Mouse (Mus musculus) cerebral cortex, adult 2 months (tissue): ENCODE data around the gene Anapc7.

Experiments used
- WGBS: fragments of 180-500 bp; shearing (Covaris S2); methylation state at CpG from one replicate; pipeline ENCODE4 v1.1.7; 2018; 5-methylcytosine and 5-hydroxymethylcytosine counted together

Anapc7 gene

DNA sequence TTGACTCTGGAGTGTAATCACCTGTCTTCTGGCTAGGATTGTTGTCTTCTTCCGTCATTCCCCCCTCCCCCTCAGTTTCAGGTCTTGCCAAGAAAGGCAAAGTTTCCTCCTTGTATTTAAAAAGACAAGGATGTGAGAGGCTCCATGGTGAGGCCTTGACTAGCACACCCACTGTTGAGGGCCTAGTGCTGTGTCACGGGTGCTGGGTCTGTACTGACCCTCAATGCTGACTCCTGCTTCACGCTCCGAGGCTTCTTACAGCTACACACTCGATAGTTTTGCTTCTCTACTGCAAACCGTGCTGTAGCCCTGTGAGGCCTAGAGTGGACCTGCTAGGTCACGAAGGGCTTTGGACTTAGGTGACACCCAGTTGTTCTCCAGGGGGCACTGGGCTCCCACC lies 30.7 kb downstream of the Anapc7 start:
- 66% methylated on average over 7 of the region's 7 CpGs for WGBS

DNA sequence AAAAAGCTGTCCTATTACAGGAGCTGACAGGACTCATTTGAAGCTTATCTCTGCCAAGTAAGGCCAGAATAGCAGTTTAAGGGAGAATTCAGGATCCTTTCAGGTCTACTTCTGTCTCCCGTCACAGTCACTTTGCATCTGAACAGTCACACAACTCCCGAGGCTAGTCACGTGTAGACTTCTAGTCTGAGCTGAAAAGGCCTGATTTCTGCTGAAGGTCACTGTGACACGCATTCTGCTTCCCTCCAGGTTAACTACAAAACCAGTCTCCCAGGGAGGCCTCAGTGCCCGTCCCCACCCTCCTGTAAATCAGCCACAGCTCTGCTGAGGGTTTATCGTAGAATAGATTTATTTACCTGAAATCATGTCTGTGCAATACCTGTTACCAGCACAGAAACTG lies 31.7 kb downstream of the Anapc7 start:
- WGBS, result 69% methylated on average over 6 of the region's 6 CpGs

DNA sequence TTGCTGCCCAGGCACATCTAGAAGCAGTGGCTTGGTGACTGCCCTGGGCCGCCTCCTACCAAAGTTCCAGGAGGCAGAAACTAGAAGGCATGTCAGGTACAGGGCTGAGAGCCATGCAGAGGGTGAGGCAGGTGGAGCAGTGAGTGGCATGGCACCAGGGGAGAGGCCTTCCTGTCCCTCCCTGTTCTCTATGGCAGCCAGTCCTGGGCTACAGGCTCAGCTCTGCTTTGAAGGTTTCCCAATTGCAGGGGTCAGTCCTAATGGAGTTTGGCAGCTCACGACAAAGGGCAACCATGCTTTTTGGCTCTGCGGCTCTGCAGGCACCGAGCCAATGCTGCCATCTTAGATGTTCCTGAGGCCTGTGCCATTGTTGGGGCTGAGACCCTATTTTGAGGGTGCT lies 32.9 kb downstream of the Anapc7 start:
- 61% methylated on average over 4 of the region's 4 CpGs for WGBS

DNA sequence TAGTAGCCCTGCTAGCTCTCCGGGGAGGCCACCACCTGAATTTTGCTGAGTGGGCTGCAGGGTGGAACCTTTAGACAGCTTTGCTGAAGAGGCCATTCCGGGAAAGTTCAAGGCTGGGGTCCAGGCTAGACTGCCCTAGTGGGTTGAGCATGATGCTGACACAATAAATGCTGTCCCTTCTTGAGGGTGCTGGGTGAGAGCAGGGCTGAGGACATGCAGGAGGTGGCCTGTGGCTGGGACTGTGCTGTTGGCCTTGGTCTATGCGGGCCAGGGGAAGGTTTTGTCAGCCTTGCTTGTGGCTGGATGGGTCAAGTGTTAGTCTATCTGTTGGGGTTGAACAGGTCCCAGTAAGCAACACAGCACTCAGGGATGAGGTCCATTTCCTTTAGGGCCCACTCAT lies 33.4 kb downstream of the Anapc7 start:
- 78% methylated on average over 3 of the region's 3 CpGs for WGBS

DNA sequence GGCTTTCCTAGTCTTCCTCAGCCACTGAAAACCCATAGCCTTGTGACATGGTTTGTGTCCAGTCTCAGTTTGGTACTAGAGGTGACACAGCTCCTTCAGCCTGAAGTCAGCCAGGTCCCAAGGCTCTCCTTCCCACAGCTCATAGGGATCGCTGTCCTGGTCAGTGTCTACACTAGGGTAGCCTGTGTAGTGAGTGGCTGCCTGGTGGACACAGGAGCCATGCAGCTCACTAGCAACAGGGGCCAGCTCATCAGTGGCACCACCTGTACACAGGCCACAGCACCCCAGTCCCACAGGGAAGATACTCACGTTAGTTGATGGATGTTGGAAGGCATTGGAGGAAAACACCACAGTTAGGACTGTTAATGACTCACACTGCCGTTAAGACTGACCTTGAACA lies 34.1 kb downstream of the Anapc7 start:
- WGBS, result 67% methylated on average over 3 of the region's 3 CpGs

DNA sequence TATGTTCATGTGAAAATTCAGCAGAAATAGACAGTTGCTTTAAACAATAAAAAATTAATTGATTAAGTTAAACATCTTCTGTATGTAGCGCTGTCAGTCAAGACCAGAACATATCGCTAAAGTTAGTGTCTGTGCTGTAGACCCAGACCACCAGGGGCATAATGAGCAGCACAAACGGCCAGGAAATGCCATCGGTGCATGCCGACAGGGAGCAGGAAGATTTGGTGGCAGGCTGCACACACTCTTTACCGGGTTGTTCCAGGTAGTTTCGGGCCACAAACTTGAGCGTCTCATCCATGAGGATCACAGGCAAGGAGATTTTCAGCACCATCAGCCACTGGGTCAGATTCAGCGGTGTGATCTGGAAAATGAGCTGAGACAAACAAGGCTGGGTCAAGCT lies 35.6 kb downstream of the Anapc7 start:
- WGBS, result 65% methylated on average over 9 of the region's 9 CpGs

DNA sequence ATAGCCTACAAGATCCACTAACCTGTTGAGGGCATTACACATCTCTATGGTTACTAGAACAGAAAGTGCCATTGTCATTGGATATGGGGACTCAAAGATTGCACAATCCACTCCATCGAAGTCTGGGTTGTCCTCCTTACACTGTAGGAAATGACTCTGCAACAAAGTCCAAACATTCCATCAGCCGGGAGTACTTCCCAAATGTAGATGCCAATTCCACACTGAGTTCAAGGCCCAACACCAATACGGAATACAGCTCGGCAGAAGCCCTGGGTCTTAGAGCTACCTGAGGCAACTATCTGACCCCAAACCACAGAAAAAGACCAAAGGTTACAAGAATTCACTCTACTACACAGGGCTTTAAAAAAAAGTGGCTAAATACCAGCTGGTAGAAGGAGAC lies 36.6 kb downstream of the Anapc7 start:
- WGBS, result 74% methylated on average over 4 of the region's 4 CpGs

DNA sequence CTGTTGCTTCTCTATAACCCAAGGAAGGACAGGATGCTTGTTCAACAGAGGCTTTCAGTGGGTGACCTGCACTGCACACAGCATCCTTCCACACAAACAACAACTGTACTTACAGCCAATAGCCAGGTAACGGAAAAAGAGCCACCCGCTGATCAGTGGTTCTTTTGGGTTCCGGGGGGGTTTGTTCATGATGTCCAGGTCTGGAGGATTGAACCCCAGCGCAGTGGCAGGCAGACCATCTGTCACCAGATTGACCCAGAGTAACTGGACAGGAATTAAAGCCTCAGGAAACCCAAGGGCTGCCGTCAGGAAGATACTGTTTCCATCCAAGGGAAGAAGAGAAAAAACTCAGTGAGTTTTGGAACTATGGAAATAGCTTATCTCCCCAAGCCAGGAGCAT lies 37.8 kb downstream of the Anapc7 start:
- 89% methylated on average over 5 of the region's 5 CpGs for WGBS

DNA sequence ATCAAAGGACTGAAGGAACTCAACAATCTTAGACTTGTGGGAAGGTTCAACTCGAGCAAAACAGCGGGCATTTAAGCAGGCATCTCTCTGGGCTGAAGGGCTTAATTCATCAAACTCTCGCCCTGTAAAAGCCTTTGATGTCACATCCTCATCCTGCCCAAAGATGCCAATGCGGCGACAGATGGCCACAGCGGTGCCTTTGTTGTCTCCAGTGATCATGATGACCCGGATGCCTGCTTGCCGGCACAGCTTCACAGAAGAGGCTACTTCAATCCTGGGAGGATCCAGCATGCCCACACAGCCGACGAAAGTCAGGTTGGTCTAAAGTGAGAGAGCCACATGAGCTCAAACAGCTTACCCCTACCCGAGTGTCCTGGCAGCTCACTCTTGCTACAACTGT lies 39.2 kb downstream of the Anapc7 start:
- WGBS, result 54% methylated on average over 11 of the region's 11 CpGs

DNA sequence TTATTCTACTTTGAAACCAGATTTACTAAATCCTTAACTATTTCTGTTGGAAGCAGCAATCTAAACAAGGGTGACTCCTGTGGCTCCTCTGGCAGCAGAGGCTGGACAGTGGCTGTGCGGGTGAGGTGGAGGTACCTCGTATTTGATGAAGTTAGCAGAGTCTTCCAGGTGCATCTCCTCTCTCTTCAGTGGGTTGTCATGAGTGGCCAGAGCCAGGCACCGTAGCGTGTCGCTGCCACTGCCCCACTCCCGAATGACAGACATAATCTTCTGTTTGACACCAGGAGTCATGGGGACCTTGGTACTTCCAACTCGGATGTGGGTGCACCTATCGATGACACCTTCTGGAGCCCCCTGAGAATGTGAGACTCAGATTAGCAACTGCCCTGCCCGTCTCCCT lies 39.9 kb downstream of the Anapc7 start:
- WGBS, result 91% methylated on average over 9 of the region's 9 CpGs

DNA sequence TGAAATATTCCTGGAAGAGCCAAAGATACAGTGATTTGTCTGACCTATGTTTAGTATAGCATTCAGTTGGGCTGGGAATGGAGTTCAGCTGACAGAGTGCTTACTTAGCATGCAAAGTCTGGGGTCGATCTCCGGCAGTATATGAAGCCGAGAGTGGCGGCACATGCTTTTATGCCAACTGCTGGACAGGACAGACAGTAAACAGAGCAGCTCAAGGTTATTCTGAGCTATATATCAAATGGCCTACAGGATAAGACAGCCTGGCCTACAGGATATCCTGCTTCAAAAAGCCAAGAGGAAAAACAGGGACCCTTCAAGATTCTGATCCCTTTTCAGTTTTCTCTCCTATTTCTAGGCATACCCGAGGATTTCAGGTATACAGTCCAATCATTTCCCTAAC lies 50.2 kb downstream of the Anapc7 start:
- 52% methylated on average over 5 of the region's 5 CpGs for WGBS

DNA sequence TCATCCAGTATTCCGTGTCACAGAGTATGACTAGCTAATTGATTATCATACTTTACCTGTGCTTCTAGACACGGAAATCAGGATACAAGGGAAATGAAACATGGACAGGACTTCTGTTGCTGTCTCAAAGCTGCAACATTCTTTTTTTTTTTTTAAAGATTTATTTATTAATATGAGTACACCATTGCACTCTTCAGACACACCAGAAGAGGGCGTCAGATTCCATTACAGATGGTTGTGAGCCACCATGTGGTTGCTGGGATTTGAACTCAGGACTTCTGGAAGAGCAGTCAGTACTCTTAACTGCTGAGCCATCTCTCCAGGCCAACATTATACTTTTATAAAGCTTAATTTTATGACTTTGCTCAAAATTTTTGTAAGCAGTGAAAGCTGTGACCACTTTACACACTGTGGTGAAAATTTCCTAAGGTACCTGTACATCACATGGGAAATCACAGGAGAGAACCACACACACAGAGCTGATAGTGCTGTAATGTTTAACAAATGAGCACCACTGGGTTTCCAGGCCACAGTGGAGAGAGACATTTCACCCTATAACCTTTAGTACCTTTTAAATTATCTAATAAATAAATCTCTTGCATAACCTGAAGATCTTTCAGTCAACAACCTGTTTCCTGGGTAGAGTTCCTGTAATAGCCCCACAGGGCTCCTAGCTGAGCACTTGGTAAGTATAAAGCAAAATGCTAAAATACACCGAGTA lies 53.3 kb downstream of the Anapc7 start:
- WGBS, result 71% methylated on average over 4 of the region's 4 CpGs

DNA sequence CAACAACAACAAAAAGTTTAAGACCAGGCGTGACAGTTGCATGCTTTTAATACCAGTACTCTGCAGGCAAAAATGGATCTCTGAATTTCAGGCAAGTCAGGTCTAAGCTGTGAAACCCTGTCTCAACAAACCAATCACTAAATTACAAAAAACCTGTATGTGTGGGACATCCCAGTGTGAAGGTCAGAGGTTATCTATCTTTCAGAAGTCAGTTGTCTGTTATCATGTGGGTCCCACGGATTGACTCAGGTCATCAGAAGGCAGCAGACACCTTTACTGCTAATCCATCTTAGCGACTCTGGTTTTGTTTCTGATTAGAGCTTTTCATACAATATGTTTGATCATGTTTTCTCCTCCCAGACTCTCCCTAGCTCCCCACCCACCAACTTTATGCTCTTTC lies 54.6 kb downstream of the Anapc7 start:
- 70% methylated on average over 3 of the region's 3 CpGs for WGBS

DNA sequence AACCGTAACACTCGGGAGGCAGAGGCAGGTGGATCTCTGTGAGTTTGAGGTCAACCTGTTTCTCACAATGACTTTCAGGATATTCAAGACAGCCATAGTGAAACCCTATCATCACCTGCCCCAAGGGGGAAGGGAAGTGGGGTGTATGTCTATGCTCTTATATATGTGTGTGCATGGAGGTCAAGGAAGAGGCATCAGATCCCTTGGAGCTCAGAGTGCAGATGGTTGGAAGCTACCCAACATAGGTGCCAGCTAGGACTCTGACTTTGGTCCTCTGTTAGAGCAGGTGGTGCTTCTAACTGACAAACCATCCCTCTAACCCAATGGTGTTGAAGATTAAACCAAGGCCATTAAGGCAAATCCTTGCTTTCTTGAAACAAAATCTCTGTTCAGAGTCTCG lies 56.0 kb downstream of the Anapc7 start:
- WGBS, result 76% methylated on average over 3 of the region's 3 CpGs

DNA sequence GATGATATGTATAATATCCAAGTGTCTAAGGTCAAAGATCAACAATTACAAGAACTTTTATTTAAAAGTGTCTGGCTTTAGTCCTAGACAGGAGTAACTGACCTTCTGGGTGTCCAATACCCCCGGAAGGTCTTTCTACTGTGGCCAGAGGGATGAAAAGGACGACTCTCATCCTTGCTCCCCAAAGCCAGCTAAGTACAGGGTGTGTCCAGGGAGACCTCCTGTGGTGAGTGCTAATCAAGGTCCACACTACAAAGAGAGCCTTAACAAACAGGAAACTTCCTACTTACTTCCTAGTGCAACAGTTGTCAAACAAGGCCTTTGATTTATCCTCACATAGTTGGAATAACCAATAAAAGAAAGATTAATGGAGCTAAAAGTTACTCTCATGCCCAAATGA lies 57.6 kb downstream of the Anapc7 start:
- WGBS, result 43% methylated on average over 2 of the region's 2 CpGs

DNA sequence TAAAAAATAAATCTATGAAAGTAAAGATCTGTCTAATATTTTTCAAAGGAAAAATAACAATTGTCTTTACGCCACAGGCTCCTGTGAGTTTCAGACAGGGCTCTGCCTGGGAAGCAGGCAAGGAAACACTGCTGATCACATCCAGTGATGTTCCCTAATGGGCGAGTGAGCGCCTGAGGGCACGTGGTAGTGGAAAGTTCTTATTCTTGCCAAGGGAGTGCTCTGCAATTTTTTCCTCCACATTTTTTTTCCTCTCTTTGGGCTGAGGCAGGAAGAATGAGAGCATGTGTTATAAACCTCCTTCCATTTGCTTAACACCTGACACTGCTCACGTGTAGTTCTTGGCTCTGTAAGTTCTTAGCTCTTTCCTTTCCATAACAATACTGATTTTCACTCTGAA lies 60.4 kb downstream of the Anapc7 start:
- 33% methylated on average over 5 of the region's 5 CpGs for WGBS

DNA sequence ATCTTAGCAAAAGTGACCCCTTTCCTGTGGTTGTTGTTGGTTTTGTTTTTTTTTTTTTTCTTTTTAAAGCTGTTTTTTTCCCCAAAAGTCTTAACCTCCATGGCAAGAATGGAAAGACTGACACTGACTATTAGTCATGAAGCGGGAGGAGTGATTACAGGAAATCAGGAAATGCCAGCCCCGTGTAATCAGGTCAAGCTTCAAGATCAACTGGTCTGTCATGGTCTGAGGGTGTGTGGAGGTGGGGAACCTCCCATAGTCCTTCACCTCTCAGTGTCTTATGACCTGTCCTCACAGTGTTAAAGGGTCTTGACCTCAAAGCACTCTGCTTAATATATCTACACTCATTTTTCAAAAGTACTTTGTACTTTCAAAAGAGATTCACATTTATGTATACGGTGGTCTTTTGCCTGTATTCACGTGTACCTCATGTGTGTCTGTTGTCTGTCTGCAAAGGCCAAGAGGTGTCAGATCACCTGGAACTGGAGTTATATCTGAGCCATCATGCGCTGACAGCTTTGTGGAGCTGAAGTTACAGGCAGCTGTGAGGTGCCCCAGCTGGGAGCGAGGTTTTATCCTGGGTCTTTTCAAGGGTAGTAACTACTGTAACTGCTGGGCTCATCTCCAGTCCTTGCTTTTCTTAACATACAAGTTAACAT lies 61.4 kb downstream of the Anapc7 start:
- 78% methylated on average over 6 of the region's 6 CpGs for WGBS

DNA sequence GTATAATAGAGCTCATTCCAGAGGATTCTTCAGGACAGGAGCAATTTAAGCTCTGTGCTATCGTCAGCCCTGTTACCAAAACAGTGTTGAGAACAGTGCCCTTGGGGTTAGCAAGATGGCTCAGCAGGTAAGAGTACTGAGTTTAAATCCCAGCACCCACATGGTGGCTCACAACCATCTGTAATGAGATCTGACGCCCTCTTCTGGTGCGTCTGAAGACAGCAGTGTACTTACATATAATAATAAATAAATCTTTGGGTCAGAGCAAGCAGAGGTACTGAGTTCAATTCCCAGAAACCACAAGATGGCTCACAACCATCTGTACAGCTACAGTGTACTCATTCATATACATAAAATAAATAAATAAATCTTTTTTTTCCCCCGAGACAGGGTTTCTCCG lies 64.8 kb downstream of the Anapc7 start:
- 67% methylated on average over 5 of the region's 5 CpGs for WGBS

DNA sequence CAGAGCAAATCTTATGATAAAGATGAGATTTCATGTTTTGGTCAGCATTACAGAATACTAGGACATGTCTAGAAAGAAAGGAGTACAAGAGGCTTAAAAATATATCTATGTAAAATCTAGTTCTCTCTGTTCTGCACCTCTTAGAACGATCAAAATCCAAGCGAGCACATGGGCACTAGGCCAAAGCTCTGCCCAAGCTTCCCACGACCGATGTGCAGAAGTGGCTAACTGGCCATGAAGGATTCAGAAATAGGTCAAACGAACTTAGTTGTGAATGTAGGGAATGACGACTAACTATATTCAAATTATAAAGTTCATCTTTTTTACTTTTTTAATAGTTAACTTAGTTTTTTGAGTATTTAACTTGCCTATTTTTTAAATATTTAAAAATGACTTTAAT lies 66.3 kb downstream of the Anapc7 start:
- 40% methylated on average over 6 of the region's 6 CpGs for WGBS

DNA sequence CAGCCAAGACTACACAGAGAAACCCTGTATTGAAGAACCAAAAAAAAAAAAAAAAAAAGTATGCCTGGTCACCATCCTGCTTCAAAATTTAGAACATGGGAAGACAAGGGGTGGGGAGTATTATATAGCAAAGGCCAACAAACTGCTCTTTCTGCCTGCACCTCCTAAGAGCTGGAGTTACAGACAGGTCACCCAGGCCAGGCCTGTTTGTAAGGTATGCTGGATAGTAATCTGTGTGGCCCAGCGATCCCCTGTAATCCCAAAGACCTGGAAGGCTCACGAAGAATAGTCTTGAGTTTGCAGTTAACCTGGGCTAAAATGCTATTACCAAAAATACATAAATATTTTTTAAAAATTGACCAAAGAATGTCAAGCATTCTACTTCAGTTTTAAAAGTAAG lies 68.7 kb downstream of the Anapc7 start:
- WGBS, result 97% methylated on average over 2 of the region's 2 CpGs

DNA sequence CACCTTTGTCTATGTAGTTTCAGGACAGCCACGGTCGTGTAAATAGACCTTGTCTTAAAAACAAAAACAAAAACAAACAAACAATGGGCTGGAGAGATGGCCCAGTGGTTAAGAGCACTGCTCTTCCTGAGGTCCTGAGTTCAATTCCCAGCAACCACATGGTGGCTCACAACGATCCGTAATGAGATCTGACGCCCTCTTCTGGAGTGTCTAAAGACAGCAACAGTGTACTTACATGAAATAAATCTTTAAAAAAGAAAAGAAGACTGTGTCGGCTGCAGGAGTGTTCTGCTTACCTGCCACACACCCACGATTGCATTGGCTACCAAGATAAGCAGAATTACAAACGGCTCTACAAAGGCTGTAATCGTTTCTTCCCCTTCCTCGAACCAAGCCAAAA lies 69.9 kb downstream of the Anapc7 start:
- WGBS, result 64% methylated on average over 10 of the region's 10 CpGs

DNA sequence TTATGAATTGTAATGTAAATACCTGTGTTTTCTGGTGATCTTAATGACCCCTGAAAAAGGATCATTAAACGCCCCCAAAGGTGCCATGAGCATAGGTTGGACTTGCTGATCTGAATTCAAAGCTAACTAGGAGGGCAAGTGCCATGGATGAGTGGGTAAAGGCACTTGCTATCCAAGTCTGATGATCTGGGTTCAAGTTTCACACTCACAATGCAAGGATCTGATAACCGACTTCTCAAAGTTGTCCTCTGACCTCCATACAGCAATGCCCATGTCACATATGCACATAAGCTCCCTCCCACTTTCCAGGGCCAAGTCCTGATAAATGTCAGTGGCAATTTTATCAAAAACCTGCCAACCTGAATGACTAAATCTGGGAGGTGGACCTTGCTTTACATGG lies 71.5 kb downstream of the Anapc7 start:
- 85% methylated on average over 2 of the region's 2 CpGs for whole genome bisulfite sequencing

DNA sequence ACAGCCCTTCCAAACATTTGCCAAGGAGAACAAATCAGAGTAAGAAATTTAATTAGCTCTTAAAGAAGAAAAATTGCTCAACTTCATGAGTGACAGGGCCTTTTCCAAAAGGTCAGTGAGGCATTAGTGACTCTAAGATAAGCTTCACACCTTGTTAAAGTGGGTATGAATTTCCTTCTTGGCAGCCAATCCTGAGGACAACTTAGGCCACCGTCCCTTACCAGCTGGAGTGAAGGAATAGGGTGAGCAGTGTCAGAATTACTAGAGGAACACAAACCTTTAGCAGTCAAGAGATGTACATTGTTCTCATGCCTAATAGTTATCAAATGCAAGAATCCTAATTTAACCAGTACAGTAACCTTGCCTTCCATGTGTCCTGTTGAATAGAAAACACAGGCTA lies 73.0 kb downstream of the Anapc7 start:
- WGBS, result 16% methylated on average over 1 of the region's 1 CpGs
